Mouse (Mus musculus): ENCODE data around the gene Psmg1. TPM values are rescaled to one million over a fixed set of nuclear protein-coding genes. Genes with fewer than 3 reads are reported as not detected.
"Not testable (repeated sequence)": the region's sequence is repeated elsewhere in the genome, so short reads cannot be mapped to it uniquely, and the experiment has no call there.

Psmg1 gene
- polyA plus RNA-seq, 1 experiment from 2014 or later = 75.8 TPM

DNA sequence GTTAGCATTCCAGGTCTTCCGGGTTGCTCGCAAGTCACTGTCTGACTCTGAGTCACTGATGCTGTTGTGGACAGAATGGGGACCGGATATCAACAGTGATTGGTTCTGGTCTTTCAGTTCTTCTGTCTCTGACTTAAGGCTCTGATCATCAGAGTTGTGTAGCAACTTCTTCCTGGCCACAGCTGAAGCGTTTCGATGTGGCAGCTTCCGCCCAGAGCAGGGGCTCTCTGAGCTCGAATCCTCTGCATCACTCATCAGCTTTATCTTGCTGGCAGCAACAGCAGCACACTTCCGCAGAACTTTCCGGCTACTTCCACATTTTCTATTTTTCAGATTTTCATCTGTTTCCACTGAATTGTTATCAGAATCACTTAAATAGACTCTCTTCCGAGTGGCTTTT, 13.5 kb upstream of the Psmg1 start:
- WGBS = no CpG with 5 or more reads among the region's 10 CpGs
- H3K4me3 ChIP-seq (ENCODE audit: low read length); ATAC-seq (replicated peaks; ENCODE audit: extremely low read depth, insufficient read depth, low FRiP score); H3K4me1 ChIP-seq (ENCODE audit: control insufficient read depth, insufficient read depth, low read length); H3K4me2 ChIP-seq (ENCODE audit: low read depth, low read length); H3K9me3 ChIP-seq (replicated peaks; ENCODE audit: control insufficient read depth, low read length); H3K9ac ChIP-seq (ENCODE audit: low read length); H3K27me3 ChIP-seq (ENCODE audit: control insufficient read depth, insufficient read depth, low read length); H3K27ac ChIP-seq (ENCODE audit: low read length): not testable (repeated sequence)
- peaks cover 23% of the 10 kb centered on the region for H3K36me3 ChIP-seq (ENCODE audit: control insufficient read depth, insufficient read depth)

DNA sequence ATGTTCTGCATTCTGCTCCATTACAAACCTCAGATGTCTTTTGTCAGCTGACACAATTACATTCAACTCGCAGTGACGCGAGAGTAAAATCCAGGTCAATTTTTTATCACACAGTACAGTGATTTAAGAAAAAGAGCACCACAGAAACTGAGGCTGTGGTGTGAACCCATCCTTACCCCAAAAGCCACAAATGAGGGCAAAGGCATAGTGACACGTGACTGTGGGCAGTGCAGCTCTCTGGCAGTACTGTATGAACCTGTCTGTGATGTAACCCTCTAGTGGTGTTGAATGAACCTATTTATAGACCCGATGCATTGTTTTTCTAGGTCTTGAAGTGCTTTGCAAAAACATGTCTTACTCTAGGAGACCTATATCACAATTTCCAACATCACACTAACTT, 8.5 kb upstream of the Psmg1 start:
- Histone ChIP-seq H3K9me3 (replicated peaks; ENCODE audit: control insufficient read depth, low read length) (no peaks in the 10 kb centered on the region), H3K9ac (ENCODE audit: low read length) (no peak overlapping the region), H3K36me3 (ENCODE audit: control insufficient read depth, insufficient read depth) (peaks cover 35% of the 10 kb centered on the region), H3K27me3 (ENCODE audit: control insufficient read depth, insufficient read depth, low read length) (no peaks in the 10 kb centered on the region), H3K4me3 (ENCODE audit: low read length) (no peak overlapping the region), H3K4me1 (ENCODE audit: control insufficient read depth, insufficient read depth, low read length) (peaks cover 7% of the 10 kb centered on the region), H3K4me2 (ENCODE audit: low read depth, low read length) (no peak overlapping the region), H3K27ac (ENCODE audit: low read length) (peak overlapping the region; percentile 16; the same call in 1 of the 2 replicates)
- peak; percentile 60; the same call in 1 of the 2 replicates for ATAC-seq (replicated peaks; ENCODE audit: extremely low read depth, insufficient read depth, low FRiP score)
- WGBS = 60% methylated on average over 5 of the region's 5 CpGs

DNA sequence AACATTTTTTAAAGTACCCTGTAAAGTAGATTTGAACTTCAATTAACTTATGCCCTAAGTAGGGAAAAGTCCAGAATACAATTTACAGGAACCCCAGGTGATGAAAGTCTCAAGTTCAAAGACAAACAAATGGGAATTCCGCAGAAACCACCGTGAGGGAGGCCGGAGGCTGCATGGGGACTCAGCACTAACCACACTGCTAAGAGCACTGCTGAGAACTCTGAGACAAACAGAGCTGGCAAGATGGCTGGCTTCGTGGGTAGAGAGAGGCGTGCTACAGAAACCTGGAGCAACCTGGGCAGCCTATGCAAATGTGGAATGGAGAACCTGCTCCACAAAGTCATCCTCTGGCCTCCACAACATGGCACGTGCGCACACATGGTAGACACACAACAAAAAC, 5.4 kb upstream of the Psmg1 start:
- no peaks in the 10 kb centered on the region for H3K27me3 ChIP-seq (ENCODE audit: control insufficient read depth, insufficient read depth, low read length)
- ATAC-seq (replicated peaks; ENCODE audit: extremely low read depth, insufficient read depth, low FRiP score) = no peak
- no peak overlapping the region for H3K9ac ChIP-seq (ENCODE audit: low read length)
- no peak overlapping the region for H3K4me3 ChIP-seq (ENCODE audit: low read length)
- no peak overlapping the region for H3K4me2 ChIP-seq (ENCODE audit: low read depth, low read length)
- H3K9me3 ChIP-seq (replicated peaks; ENCODE audit: control insufficient read depth, low read length) = no peaks in the 10 kb centered on the region
- 85% methylated on average over 7 of the region's 7 CpGs for WGBS
- H3K36me3 ChIP-seq (ENCODE audit: control insufficient read depth, insufficient read depth) = peaks cover 20% of the 10 kb centered on the region
- H3K27ac ChIP-seq (ENCODE audit: low read length) = no peak overlapping the region
- H3K4me1 ChIP-seq (ENCODE audit: control insufficient read depth, insufficient read depth, low read length) = peaks cover 13% of the 10 kb centered on the region

DNA sequence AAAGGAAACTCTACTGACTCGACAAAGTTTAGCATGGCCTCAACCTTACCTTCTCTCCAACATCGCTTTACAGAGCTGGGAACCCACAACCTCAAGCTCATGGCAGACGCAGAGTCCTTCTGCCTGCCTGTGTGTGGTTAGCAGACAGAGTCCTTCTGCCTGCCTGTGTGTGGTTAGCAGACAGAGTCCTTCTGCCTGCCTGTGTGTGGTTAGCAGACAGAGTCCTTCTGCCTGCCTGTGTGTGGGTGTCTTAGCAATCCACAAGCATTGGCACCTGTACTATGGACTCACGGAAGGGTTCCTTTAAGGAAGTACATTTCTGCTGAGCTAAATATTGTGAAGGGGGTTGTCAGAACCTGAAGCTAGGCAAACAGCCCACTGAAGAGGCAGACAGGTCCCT, 3.8 kb upstream of the Psmg1 start:
- not testable (repeated sequence) for H3K27me3 ChIP-seq (ENCODE audit: control insufficient read depth, insufficient read depth, low read length); H3K4me2 ChIP-seq (ENCODE audit: low read depth, low read length); H3K9me3 ChIP-seq (replicated peaks; ENCODE audit: control insufficient read depth, low read length); ATAC-seq (replicated peaks; ENCODE audit: extremely low read depth, insufficient read depth, low FRiP score); H3K27ac ChIP-seq (ENCODE audit: low read length); H3K4me3 ChIP-seq (ENCODE audit: low read length); H3K9ac ChIP-seq (ENCODE audit: low read length)
- WGBS = 82% methylated on average over 4 of the region's 4 CpGs
- Histone ChIP-seq H3K36me3 (ENCODE audit: control insufficient read depth, insufficient read depth) (peaks cover 17% of the 10 kb centered on the region), H3K4me1 (ENCODE audit: control insufficient read depth, insufficient read depth, low read length) (peaks cover 17% of the 10 kb centered on the region)

DNA sequence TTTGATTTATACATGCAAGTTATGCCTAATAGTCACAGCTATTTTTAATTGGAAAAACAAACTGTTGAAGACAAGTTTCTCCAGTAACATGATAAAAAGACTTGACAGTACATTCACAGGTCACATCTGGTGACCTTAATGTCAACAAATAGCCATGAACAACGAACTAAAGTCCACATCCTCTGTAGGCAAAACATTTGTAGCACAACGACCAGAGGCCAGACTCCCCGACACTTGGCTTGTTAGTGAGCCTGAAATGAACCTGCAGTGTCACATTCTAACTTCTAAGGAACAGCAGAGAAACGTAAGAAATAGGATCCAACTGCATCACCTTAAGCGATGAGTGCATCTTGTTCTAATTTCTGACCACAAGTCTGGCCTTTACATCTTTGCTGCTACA, 1.8 kb upstream of the Psmg1 start:
- peaks cover 15% of the 10 kb centered on the region for H3K36me3 ChIP-seq (ENCODE audit: control insufficient read depth, insufficient read depth)
- no peak overlapping the region for H3K4me2 ChIP-seq (ENCODE audit: low read depth, low read length)
- H3K27ac ChIP-seq (ENCODE audit: low read length) = no peak overlapping the region
- WGBS = 68% methylated on average over 5 of the region's 5 CpGs
- no peak overlapping the region for H3K4me3 ChIP-seq (ENCODE audit: low read length)
- no peaks in the 10 kb centered on the region for H3K27me3 ChIP-seq (ENCODE audit: control insufficient read depth, insufficient read depth, low read length)
- H3K9ac ChIP-seq (ENCODE audit: low read length) = no peak overlapping the region
- ATAC-seq (replicated peaks; ENCODE audit: extremely low read depth, insufficient read depth, low FRiP score) = no peak
- H3K9me3 ChIP-seq (replicated peaks; ENCODE audit: control insufficient read depth, low read length) = no peaks in the 10 kb centered on the region
- H3K4me1 ChIP-seq (ENCODE audit: control insufficient read depth, insufficient read depth, low read length) = peaks cover 10% of the 10 kb centered on the region

DNA sequence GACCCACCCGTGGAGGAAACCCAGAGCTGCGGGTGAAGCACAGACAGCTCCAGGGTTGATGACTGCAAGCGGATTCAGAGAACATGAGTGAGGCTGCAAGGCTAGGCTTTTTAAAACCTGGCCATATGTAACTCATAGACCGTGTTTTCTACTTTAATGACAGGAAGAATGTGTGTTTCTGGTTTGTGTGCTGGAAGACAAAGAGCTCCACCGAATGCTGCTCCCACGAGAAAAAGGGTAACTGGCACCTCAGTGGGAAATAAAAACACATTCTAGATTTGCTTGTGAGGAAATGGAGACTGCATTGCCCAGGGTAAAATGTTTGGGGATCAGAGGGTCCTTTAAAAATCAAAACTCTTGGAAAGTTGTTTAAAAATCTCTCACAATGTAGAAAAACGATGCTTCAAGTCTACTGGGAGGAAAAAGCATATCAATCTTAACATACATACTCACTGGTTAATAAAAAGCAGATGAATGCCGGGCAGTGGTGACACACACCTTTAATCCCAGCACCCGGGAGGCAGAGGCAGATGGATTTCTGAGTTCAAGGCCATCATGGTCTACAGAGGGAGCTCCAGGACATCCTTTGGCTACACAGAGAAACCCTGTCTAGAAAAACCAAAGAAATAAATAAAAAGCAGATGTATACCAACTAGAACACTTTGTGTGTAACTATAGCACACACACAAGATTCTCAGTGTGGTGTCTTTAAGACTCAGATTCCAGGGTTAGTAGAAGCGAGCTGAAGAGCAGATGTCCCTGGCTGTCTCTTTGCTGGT, 551 bp upstream of the Psmg1 start:
- H3K4me1 ChIP-seq (ENCODE audit: control insufficient read depth, insufficient read depth, low read length) = peaks cover 10% of the 10 kb centered on the region
- peak overlapping the region; percentile 86 for H3K27ac ChIP-seq (ENCODE audit: low read length)
- no peaks in the 10 kb centered on the region for H3K9me3 ChIP-seq (replicated peaks; ENCODE audit: control insufficient read depth, low read length)
- no peak for ATAC-seq (replicated peaks; ENCODE audit: extremely low read depth, insufficient read depth, low FRiP score)
- H3K9ac ChIP-seq (ENCODE audit: low read length) = peak overlapping the region; percentile 93
- H3K27me3 ChIP-seq (ENCODE audit: control insufficient read depth, insufficient read depth, low read length) = no peaks in the 10 kb centered on the region
- peak overlapping the region; percentile 91 for H3K4me3 ChIP-seq (ENCODE audit: low read length)
- peaks cover 15% of the 10 kb centered on the region for H3K36me3 ChIP-seq (ENCODE audit: control insufficient read depth, insufficient read depth)
- peak overlapping the region; percentile 60 for H3K4me2 ChIP-seq (ENCODE audit: low read depth, low read length)
- 10% methylated on average over 10 of the region's 10 CpGs for WGBS

DNA sequence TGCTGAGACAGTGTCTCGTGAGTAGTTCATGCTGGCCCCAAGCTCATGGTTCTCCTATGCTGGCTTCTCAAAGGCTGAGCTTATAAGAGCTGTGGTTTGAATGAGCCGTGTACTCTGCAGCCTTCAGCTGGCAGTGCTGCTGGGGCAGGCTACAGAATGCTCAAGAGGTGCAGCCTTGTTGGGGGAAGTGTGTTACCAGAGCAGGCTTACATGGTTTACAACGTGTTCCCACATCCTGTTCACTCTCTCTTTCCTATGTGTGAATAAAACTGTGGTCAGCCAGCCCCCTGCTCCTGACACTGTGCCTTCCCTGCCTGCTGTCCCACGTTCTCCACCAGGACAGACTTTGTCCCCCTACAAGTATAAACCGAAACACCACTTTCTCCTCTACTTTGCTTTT, 5.8 kb downstream of the Psmg1 start:
- 74% methylated on average over 5 of the region's 5 CpGs for WGBS
- peaks cover 2% of the 10 kb centered on the region for H3K4me1 ChIP-seq (ENCODE audit: control insufficient read depth, insufficient read depth, low read length)
- H3K36me3 ChIP-seq (ENCODE audit: control insufficient read depth, insufficient read depth) = peaks cover 40% of the 10 kb centered on the region
- no peak overlapping the region for H3K4me3 ChIP-seq (ENCODE audit: low read length)
- H3K27me3 ChIP-seq (ENCODE audit: control insufficient read depth, insufficient read depth, low read length) = no peaks in the 10 kb centered on the region
- H3K27ac ChIP-seq (ENCODE audit: low read length) = no peak overlapping the region
- no peak for ATAC-seq (replicated peaks; ENCODE audit: extremely low read depth, insufficient read depth, low FRiP score)
- no peak overlapping the region for H3K9ac ChIP-seq (ENCODE audit: low read length)
- H3K4me2 ChIP-seq (ENCODE audit: low read depth, low read length) = no peak overlapping the region
- H3K9me3 ChIP-seq (replicated peaks; ENCODE audit: control insufficient read depth, low read length) = no peaks in the 10 kb centered on the region

DNA sequence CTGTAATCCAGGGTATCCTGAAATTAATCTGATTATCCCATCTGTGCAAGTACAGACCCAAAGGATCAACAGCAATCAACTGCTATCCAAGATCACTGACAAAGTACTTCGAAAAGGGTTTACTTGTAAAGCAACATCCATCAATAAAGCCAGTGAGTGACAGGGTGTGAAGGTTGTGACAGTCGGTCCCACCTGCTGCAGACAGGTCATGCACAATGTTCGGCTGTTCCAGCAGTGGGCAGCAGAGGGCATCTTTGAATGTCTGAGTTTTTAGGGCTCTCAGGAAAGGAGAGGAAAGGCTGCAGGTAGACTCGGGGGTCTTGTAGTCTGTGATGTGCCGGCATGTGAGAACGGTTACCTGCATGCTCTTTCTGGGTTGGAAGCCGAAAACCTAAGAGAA, 7.2 kb downstream of the Psmg1 start:
- Histone ChIP-seq H3K27me3 (ENCODE audit: control insufficient read depth, insufficient read depth, low read length) (no peaks in the 10 kb centered on the region), H3K27ac (ENCODE audit: low read length) (no peak overlapping the region), H3K4me3 (ENCODE audit: low read length) (no peak overlapping the region), H3K9ac (ENCODE audit: low read length) (no peak overlapping the region), H3K36me3 (ENCODE audit: control insufficient read depth, insufficient read depth) (peaks cover 40% of the 10 kb centered on the region), H3K4me2 (ENCODE audit: low read depth, low read length) (no peak overlapping the region), H3K4me1 (ENCODE audit: control insufficient read depth, insufficient read depth, low read length) (no peaks in the 10 kb centered on the region), H3K9me3 (replicated peaks; ENCODE audit: control insufficient read depth, low read length) (no peaks in the 10 kb centered on the region)
- WGBS = 79% methylated on average over 7 of the region's 7 CpGs
- ATAC-seq (replicated peaks; ENCODE audit: extremely low read depth, insufficient read depth, low FRiP score) = no peak

DNA sequence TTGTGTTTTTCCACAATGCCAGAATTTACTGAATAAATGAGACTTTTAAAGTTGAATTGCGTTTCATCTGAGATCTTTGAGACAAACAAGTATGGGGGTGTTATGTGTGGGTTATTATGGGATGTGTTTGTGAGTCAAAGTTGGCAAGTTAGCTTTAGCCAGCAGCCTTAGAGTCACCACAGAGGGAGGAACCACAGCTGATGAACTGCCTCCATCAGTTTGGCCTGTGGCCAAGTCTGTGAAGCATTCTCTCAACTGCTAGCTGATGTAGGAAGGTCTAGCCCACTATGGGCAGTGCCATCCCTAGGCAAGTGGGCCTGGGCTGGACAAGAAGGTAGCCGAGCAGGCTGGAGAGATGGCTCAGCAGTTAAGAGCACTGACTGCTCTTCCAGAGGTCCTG, 19.9 kb downstream of the Psmg1 start:
- no peak overlapping the region for H3K9ac ChIP-seq (ENCODE audit: low read length)
- H3K9me3 ChIP-seq (replicated peaks; ENCODE audit: control insufficient read depth, low read length) = no peaks in the 10 kb centered on the region
- 69% methylated on average over 2 of the region's 2 CpGs for WGBS
- no peak overlapping the region for H3K4me2 ChIP-seq (ENCODE audit: low read depth, low read length)
- H3K4me1 ChIP-seq (ENCODE audit: control insufficient read depth, insufficient read depth, low read length) = no peaks in the 10 kb centered on the region
- no peak overlapping the region for H3K4me3 ChIP-seq (ENCODE audit: low read length)
- no peak overlapping the region for H3K27ac ChIP-seq (ENCODE audit: low read length)
- ATAC-seq (replicated peaks; ENCODE audit: extremely low read depth, insufficient read depth, low FRiP score) = no peak
- H3K27me3 ChIP-seq (ENCODE audit: control insufficient read depth, insufficient read depth, low read length) = no peaks in the 10 kb centered on the region
- H3K36me3 ChIP-seq (ENCODE audit: control insufficient read depth, insufficient read depth) = no peaks in the 10 kb centered on the region

All from heart, embryonic 16.5 days (tissue).